Mouse (Mus musculus) kidney, adult 11 months (tissue): ENCODE data around the gene Bcl3.

Experiments
- DNase-seq: peaks from one replicate; pipeline ENCODE4 v3.0.0; 2022

Bcl3 gene

DNA sequence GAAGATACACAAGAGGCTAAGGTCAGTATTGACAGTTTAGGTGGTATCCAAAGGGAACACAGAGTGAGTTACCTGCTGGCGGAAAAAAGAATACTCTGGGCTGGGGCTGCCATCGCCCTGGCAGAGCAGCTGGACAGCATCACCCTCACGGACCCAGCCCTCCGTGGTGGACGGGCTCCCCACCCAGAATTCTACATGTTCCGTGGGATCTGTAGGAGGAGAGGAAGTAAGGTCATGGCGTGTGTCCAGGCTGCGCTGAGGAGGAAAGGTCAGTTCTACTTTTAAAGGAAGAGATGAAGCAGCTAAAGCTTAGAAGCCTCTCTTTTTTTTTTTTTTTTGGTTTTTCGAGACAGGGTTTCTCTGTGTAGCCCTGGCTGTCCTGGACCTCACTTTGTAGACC, 58.0 kb downstream of the Bcl3 start:
- DNase-seq, result no peak

DNA sequence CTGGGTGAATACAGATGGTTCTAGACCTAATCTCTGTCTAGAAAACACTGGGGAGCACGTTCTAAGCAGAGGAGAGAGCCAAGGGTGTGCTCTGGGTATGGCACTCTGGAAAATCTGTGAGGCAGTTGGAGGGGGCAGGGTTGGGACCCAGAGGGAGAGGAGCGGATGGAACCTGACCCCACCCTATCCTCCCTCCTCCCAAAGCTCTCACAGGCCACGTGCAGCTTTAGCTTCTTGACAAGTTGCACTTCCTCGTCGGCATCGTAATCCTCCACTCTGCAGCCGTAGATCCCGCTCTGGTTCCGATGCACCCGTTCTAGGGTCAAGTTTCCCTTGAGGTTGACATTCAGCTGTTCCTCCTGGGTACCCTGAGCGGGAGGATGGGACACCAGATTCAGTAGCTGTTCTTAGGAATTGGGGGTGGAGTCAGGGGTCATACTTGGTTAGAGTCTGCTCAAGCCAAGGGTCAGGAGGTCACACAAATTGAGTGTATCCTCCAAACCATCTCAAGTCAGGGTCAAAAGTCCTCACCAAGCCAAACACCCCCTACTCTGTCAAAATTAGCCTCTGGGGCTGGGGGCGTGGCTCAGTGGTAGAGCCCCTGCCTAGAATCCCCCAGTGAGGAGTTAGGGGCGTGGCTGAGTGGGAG, 58.6 kb downstream of the Bcl3 start:
- DNase-seq, result no peak

DNA sequence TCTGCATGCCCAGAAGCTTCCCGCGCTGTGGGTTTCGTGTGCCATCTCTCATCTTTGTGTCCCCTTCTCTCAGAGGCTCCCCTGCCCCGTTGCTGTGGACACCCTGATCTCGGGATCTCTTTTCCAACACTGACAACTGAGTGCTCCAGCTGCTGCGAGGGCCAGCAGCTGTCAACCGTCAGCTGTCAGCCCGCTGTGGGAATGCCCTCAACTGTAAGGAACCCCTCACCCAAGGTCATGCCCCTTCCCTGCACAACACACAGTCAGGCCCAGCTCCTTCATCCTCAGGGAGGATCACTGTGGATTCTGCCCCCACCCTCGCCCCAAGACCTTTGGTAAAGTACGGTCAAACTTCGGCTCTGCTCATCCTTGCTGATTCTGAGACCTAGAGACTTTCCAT, 60.3 kb downstream of the Bcl3 start:
- DNase-seq, result no peak

DNA sequence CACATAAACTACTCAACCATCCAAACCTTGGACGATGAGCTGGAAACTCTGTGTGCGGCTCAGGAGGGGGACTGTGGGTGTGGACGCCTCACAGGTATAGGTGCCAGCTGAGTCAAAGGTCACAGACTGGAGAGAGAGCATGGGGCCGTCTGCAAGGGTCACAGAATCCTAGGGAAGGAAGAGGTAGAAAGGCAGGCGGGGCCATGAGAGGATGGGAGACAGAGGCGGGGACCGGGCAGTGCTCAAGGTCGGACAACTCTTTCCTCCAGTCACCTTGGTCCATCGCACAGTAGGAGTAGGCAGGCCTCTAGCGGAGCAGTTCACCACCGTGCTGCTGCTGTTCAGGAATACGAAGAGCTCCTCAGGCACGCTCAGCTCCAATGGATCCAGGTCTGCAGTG, 62.5 kb downstream of the Bcl3 start:
- peak; percentile 46 for DNase-seq

DNA sequence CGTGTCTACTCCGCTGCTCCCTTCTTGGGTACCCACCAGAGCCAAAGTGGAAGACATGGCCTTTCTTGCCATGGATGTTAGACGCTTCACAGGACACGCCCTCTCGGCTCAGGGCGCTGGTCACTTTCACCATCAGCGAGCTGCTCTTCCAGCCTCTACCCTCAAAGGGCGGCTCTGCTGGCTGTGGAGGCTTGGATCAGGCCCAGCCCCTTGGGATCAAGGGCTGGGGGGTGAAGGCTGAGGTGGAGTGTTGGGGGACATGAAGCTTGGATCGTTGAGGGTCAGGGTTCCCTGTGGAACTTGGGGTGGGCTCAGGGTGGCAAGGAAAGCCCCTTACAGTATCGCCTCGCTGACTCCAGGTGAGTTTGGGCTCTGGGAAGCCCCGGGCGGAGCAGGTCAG, 63.9 kb downstream of the Bcl3 start:
- DNase-seq, result no peak
